Mouse (Mus musculus): Measurements from ENCODE around the gene Mrps30. TPM values are rescaled to one million over a fixed set of nuclear protein-coding genes. Genes with fewer than 3 reads are reported as not detected.
A peak's percentile ranks its signal among the peaks of the same experiment; 100 is the strongest.
"Not testable (repeated sequence)": the region's sequence is repeated elsewhere in the genome, so short reads cannot be mapped to it uniquely, and the experiment has no call there.

Gene Mrps30
- total RNA-seq (2021) = 10 to 100 TPM; 24.1 to 24.9 TPM

GRCm38 (mm10) chr13:118386511-118387447 is at the start of gene Mrps30, which contains the start of gene B430218F22Rik:
Gene Mrps30, minus strand, starts transcription at chr13:118387252.
Gene B430218F22Rik, plus strand, starts transcription at chr13:118386630.
- peak; percentile 96 for DNase-seq

GRCm38 (mm10) chr13:118420847-118421246 is 33.8 kb upstream of the Mrps30 start:
- DNase-seq = no peak

- DNase-seq = no peak
Observed at GRCm38 (mm10) chr13:118420408-118420807, 33.4 kb upstream of the Mrps30 start.

GRCm38 (mm10) chr13:118418163-118418562 is 31.1 kb upstream of the Mrps30 start:
- DNase-seq = no peak

GRCm38 (mm10) chr13:118411297-118411992 is 24.4 kb upstream of the Mrps30 start:
- no peak for DNase-seq

- DNase-seq = no peak
Observed at GRCm38 (mm10) chr13:118403544-118403943, 16.5 kb upstream of the Mrps30 start.

- no peak for DNase-seq
Observed at GRCm38 (mm10) chr13:118400340-118400739, 13.3 kb upstream of the Mrps30 start.

GRCm38 (mm10) chr13:118395803-118396202 is 8.8 kb upstream of the Mrps30 start:
- DNase-seq = no peak

- not testable (repeated sequence) for DNase-seq
Observed at GRCm38 (mm10) chr13:118387448-118387801, 373 bp upstream of the Mrps30 start.

- no peak for DNase-seq
Observed at GRCm38 (mm10) chr13:118380381-118380780, 6.7 kb downstream of the Mrps30 start.

GRCm38 (mm10) chr13:118379155-118379554 is 7.9 kb downstream of the Mrps30 start:
- peak; percentile 55 for DNase-seq

GRCm38 (mm10) chr13:118372871-118373270 is 14.2 kb downstream of the Mrps30 start:
- no peak for DNase-seq

- no peak for DNase-seq
Observed at GRCm38 (mm10) chr13:118365774-118366173, 21.3 kb downstream of the Mrps30 start.

GRCm38 (mm10) chr13:118363342-118363741 is 23.7 kb downstream of the Mrps30 start:
- no peak for DNase-seq

GRCm38 (mm10) chr13:118350870-118351269 is 36.2 kb downstream of the Mrps30 start:
- no peak for DNase-seq

GRCm38 (mm10) chr13:118350257-118350656 is 36.8 kb downstream of the Mrps30 start:
- DNase-seq = no peak

Other genes with a start within 250 kb of the Mrps30 start
- gene B430218F22Rik, start 622 bp downstream of the Mrps30 start, total RNA-seq (2021) = under 1 TPM in 1 of 2 experiments, not detected in 1; 0.48 TPM